Mouse (Mus musculus) megakaryocyte, adult 5-6 weeks (primary cell): ENCODE results near the gene Gpa33. TPM values are rescaled to one million over a fixed set of nuclear protein-coding genes. Genes with fewer than 3 reads are reported as not detected.
A peak's percentile ranks its signal among the peaks of the same experiment; 100 is the strongest.

Source experiments
- ATAC-seq: 2 replicates; pipeline ENCODE4 v1.8.0; 2016; ENCODE audit warnings: mild to moderate bottlenecking, inconsistent platforms; ENCODE audit not compliant: poor library complexity, severe bottlenecking
- total RNA-seq, 2 experiments: library from RNA; stranded (forward) in 1 of 2; stranded (reverse) in 1 of 2; fragments of 153-499, 151-499 nt in 1 of 2; fragments of 221-1000, 200-1000 nt in 1 of 2; gene quantifications; 2 replicates each; pipeline versions ENCODE4 v1.2.3 to v1.2.4; 2015 to 2017

Gpa33 gene
- not detected in 2 replicates for total RNA-seq (2015)
- total RNA-seq (2017) = not detected in 2 replicates

GRCm38 (mm10) chr1:166130224-166130860 lies at the start of gene Gpa33:
Gene Gpa33, plus strand, starts transcription at chr1:166130238.
- ATAC-seq = no peak

- ATAC-seq = no peak
Measured at GRCm38 (mm10) chr1:166088446-166089170, 41.4 kb upstream of the Gpa33 start.

GRCm38 (mm10) chr1:166089337-166089736 lies 40.7 kb upstream of the Gpa33 start:
- no peak for ATAC-seq

- ATAC-seq = no peak
Measured at GRCm38 (mm10) chr1:166089739-166090138, 40.3 kb upstream of the Gpa33 start.

- ATAC-seq = no peak
Measured at GRCm38 (mm10) chr1:166090306-166090705, 39.7 kb upstream of the Gpa33 start.

GRCm38 (mm10) chr1:166094462-166094861 lies 35.6 kb upstream of the Gpa33 start:
- no peak for ATAC-seq

GRCm38 (mm10) chr1:166098120-166098519 lies 31.9 kb upstream of the Gpa33 start:
- peak; percentile 60 for ATAC-seq

GRCm38 (mm10) chr1:166102920-166103608 lies 27.0 kb upstream of the Gpa33 start:
- peak; percentile 54 for ATAC-seq

GRCm38 (mm10) chr1:166104858-166105257 lies 25.2 kb upstream of the Gpa33 start:
- ATAC-seq = no peak

- no peak for ATAC-seq
Measured at GRCm38 (mm10) chr1:166105464-166105863, 24.6 kb upstream of the Gpa33 start.

GRCm38 (mm10) chr1:166114986-166115385 lies 15.1 kb upstream of the Gpa33 start:
- no peak for ATAC-seq

- peak; percentile 76 for ATAC-seq
Measured at GRCm38 (mm10) chr1:166115719-166116118, 14.3 kb upstream of the Gpa33 start.

- no peak for ATAC-seq
Measured at GRCm38 (mm10) chr1:166117866-166118639, 12.0 kb upstream of the Gpa33 start.

- ATAC-seq = no peak
Measured at GRCm38 (mm10) chr1:166122114-166122513, 7.9 kb upstream of the Gpa33 start.

GRCm38 (mm10) chr1:166123045-166123444 lies 7.0 kb upstream of the Gpa33 start:
- ATAC-seq = no peak

GRCm38 (mm10) chr1:166123751-166124150 lies 6.3 kb upstream of the Gpa33 start:
- ATAC-seq = no peak

- ATAC-seq = peak; percentile 58
Measured at GRCm38 (mm10) chr1:166124932-166125593, 5.0 kb upstream of the Gpa33 start.

GRCm38 (mm10) chr1:166126290-166126689 lies 3.7 kb upstream of the Gpa33 start:
- no peak for ATAC-seq

GRCm38 (mm10) chr1:166126795-166127194 lies 3.2 kb upstream of the Gpa33 start:
- no peak for ATAC-seq

GRCm38 (mm10) chr1:166127719-166128118 lies 2.3 kb upstream of the Gpa33 start, which contains the start of gene Dusp27:
Gene Dusp27, minus strand, starts transcription at chr1:166127922.
- no peak for ATAC-seq
